Mouse (Mus musculus): ENCODE data around the gene Rere. TPM values are rescaled to one million over a fixed set of nuclear protein-coding genes. Genes with fewer than 3 reads are reported as not detected.
A peak's percentile ranks its signal among the peaks of the same experiment; 100 is the strongest.

Gene Rere
- total and polyA plus RNA-seq, 2 experiments from 2014 or later: 18.9 to 31.3 TPM

DNA sequence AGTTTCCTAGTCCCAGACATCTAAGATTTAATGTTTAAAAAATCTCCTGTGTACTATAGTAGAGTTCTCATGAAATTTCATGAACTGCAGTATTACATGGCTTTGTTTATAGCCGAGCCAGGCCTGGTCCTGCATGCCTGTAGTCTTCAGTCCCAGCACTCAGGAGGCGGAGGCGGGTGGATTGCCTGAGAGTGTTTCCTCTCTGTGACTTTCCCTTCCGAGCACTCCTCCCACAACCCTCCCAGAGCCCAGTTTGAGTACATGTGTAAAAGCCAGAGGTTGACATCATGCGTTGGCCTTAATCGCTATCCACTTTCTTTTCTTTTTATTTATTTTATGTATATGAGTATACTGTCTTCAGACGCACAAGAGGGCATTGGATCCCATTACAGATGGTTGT lies 250.4 kb downstream of the Rere start:
- H3K27me3 ChIP-seq (ENCODE audit: insufficient read depth, low read length): no peaks in the 10 kb centered on the region
- H3K4me2 ChIP-seq (ENCODE audit: low read depth): no peak overlapping the region
- DNase-seq (no peak), ATAC-seq (no peak)
- H3K27ac ChIP-seq (ENCODE audit: low read depth, low read length): no peak overlapping the region
- 76% methylated on average over 7 of the region's 7 CpGs for WGBS
- no peak overlapping the region for H3K9ac ChIP-seq
- H3K9me3 ChIP-seq (ENCODE audit: low read length): no peaks in the 10 kb centered on the region
- H3K4me1 ChIP-seq (ENCODE audit: insufficient read depth): no peaks in the 10 kb centered on the region
- TF ChIP-seq CTCF (IDR thresholded peaks at IDR 0.05; ENCODE audit: low read depth): no peak
- H3K36me3 ChIP-seq (ENCODE audit: insufficient read depth): peaks cover 24% of the 10 kb centered on the region
- H3K4me3 ChIP-seq (ENCODE audit: low read depth, low read length): no peak overlapping the region

DNA sequence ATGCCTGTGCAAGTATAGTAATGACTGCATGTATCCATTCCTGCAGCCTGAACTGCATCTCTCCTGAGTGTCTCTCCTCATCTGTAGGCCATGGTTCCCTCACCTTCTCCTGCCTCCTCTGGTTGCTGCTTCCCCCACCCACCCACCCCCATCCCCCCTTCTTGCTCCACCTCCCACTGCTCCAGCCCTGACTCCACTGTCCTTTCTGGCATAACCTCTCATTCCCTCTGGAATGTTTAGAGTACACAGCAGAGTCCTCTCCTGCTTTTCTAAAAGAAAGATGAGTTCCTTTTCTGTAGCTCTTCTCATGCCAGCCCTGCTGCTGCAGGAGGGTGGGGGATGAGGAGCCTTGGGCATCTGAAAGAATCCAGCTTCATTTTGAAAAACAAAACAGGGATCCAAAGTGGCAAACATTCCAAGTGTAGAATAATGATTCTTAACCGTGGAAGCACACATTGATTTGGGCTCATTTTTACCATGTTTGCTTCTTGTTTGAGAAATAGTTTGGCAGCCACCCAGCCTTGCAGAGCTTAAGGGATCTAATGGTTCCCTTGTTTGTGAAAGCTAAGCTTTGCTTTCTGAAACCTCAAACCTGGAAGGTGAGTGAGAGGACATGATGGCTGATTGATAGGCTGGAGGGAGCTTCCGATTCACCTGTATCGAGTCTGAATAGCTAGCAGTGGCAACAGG lies 255.5 kb downstream of the Rere start:
- H3K9me3 ChIP-seq (ENCODE audit: low read length): no peaks in the 10 kb centered on the region
- H3K4me3 ChIP-seq (ENCODE audit: low read depth, low read length): no peak overlapping the region
- H3K27me3 ChIP-seq (ENCODE audit: insufficient read depth, low read length): no peaks in the 10 kb centered on the region
- ATAC-seq (no peak), DNase-seq (peak; percentile 35)
- peaks cover 21% of the 10 kb centered on the region for H3K36me3 ChIP-seq (ENCODE audit: insufficient read depth)
- WGBS: 61% methylated on average over 3 of the region's 3 CpGs
- peaks cover 3% of the 10 kb centered on the region; the same call in 1 of the 2 replicates for H3K4me1 ChIP-seq (ENCODE audit: insufficient read depth)
- no peak overlapping the region for H3K9ac ChIP-seq
- H3K27ac ChIP-seq (ENCODE audit: low read depth, low read length): peak overlapping the region; percentile 21; the same call in 1 of the 2 replicates
- TF ChIP-seq CTCF (IDR thresholded peaks at IDR 0.05; ENCODE audit: low read depth): no peak
- no peak overlapping the region for H3K4me2 ChIP-seq (ENCODE audit: low read depth)

DNA sequence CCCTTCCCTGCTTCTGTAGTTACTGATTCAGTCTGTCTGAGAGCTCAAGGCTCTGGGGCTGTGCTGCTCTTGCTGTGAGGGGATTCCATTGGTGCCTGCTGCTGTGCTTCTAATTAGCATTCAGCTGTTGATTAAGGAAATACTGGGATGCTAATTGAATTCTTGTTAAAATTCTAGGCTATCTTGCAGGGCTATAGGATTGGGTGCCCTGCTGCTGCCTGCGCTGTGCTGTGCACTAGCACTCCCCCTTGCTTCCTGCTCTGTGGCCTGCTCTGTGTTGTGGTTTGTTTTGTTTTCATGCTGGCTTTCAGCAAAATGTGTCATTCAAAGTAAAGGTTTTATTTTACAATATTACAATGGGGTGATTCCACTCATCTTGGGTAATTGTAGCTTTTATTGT lies 258.4 kb downstream of the Rere start:
- peaks cover 3% of the 10 kb centered on the region; the same call in 1 of the 2 replicates for H3K4me1 ChIP-seq (ENCODE audit: insufficient read depth)
- ATAC-seq (peak; percentile 80), DNase-seq (peak; percentile 36)
- 22% methylated on average over 1 of the region's 1 CpGs for WGBS
- H3K4me2 ChIP-seq (ENCODE audit: low read depth): no peak overlapping the region
- no peak overlapping the region for H3K4me3 ChIP-seq (ENCODE audit: low read depth, low read length)
- no peaks in the 10 kb centered on the region for H3K27me3 ChIP-seq (ENCODE audit: insufficient read depth, low read length)
- 0 out of 2 replicates have a peak overlapping the region, but pooled peaks have one; percentile 21 for H3K27ac ChIP-seq (ENCODE audit: low read depth, low read length)
- H3K9ac ChIP-seq: no peak overlapping the region
- H3K9me3 ChIP-seq (ENCODE audit: low read length): no peaks in the 10 kb centered on the region
- no peak; the same call in 1 of the 2 replicates for TF ChIP-seq CTCF (IDR thresholded peaks at IDR 0.05; ENCODE audit: low read depth)
- peaks cover 19% of the 10 kb centered on the region for H3K36me3 ChIP-seq (ENCODE audit: insufficient read depth)

DNA sequence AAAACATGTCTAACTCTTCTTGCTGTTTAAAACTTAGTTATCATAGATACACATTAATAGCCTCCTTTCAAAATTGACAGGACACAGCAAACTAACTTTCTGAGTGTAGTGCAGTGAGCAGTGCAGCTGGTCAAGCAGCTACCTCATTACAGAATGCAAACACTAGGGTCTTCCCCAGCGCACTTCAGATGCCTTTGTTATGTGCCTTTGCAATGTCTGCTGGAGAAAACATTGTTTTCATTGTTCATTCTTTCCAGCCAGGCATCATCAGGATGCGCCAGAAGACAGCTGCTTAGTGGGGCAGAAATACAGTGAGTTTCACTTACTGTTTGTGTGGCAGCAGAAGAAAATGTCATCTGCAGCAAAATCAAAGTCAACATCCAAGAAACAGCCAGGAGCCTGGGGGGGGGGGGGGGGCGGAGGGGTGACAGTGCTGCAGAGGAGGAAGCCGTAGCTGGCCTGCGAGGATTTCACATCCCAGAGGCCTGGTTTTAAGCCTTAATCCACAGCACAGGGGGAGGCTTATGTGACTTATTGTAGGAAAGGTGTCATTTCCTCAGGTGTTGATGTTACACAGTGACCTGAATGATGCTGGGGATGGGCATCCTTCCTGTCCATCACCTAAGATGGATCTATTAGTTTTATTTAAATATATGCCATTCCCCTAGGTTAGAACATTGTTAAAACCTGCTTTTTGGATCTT lies 259.1 kb downstream of the Rere start:
- DNase-seq (no peak), ATAC-seq (no peak; the same call in 1 of the 2 replicates)
- no peaks in the 10 kb centered on the region for H3K9me3 ChIP-seq (ENCODE audit: low read length)
- no peak overlapping the region for H3K4me2 ChIP-seq (ENCODE audit: low read depth)
- no peak overlapping the region for H3K4me3 ChIP-seq (ENCODE audit: low read depth, low read length)
- TF ChIP-seq CTCF (IDR thresholded peaks at IDR 0.05; ENCODE audit: low read depth): no peak
- no peak overlapping the region for H3K27ac ChIP-seq (ENCODE audit: low read depth, low read length)
- peaks cover 13% of the 10 kb centered on the region for H3K36me3 ChIP-seq (ENCODE audit: insufficient read depth)
- peaks cover 3% of the 10 kb centered on the region; the same call in 1 of the 2 replicates for H3K4me1 ChIP-seq (ENCODE audit: insufficient read depth)
- no peak overlapping the region for H3K9ac ChIP-seq
- no peaks in the 10 kb centered on the region for H3K27me3 ChIP-seq (ENCODE audit: insufficient read depth, low read length)
- 26% methylated on average over 5 of the region's 5 CpGs for WGBS

- H3K36me3 ChIP-seq (ENCODE audit: insufficient read depth): peaks cover 4% of the 10 kb centered on the region; the same call in 1 of the 2 replicates
- no peaks in the 10 kb centered on the region for H3K27me3 ChIP-seq (ENCODE audit: insufficient read depth, low read length)
- DNase-seq (no peak), ATAC-seq (no peak)
- H3K4me2 ChIP-seq (ENCODE audit: low read depth): no peak overlapping the region
- 81% methylated on average over 7 of the region's 7 CpGs for WGBS
- peaks cover 3% of the 10 kb centered on the region; the same call in 1 of the 2 replicates for H3K4me1 ChIP-seq (ENCODE audit: insufficient read depth)
- no peak overlapping the region for H3K27ac ChIP-seq (ENCODE audit: low read depth, low read length)
- H3K9me3 ChIP-seq (ENCODE audit: low read length): no peaks in the 10 kb centered on the region
- TF ChIP-seq CTCF (IDR thresholded peaks at IDR 0.05; ENCODE audit: low read depth): no peak
- no peak overlapping the region for H3K9ac ChIP-seq
- no peak overlapping the region for H3K4me3 ChIP-seq (ENCODE audit: low read depth, low read length)
Observed at GRCm38 (mm10) chr4:150544231-150544630, 262.8 kb downstream of the Rere start.

DNA sequence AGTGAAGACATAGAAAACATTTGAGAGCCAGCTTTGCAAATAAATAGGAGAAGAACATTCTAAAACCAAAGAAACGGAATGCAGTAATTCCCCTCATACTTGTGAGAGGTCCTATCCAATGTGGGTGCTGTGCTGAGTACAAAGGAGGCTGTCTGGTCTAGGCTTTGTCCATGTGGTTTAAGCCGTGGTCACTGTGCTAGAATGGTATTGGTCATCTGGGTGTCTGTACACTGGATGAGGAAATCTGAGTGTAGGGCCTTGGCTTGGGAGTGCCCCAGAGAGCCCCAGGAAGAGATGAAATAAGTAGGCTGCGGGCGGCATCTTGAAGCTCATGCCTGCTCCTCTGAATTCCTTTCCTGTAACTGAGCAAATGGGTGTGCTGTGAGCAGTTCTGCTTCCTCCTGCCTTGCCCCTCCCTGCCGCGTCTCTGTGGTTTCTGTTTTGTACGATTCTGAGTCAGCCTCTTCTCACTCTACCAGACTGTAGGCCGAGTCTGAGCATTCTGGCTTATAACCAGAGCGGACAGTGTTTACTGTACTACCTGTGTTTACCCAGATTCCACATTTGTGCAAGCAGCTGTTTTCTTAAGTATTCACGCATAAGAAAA lies 263.3 kb downstream of the Rere start:
- Histone ChIP-seq H3K27ac (ENCODE audit: low read depth, low read length) (no peak overlapping the region), H3K27me3 (ENCODE audit: insufficient read depth, low read length) (no peaks in the 10 kb centered on the region), H3K4me1 (ENCODE audit: insufficient read depth) (peaks cover 3% of the 10 kb centered on the region; the same call in 1 of the 2 replicates), H3K9me3 (ENCODE audit: low read length) (no peaks in the 10 kb centered on the region), H3K4me3 (ENCODE audit: low read depth, low read length) (no peak overlapping the region), H3K4me2 (ENCODE audit: low read depth) (no peak overlapping the region), H3K9ac (no peak overlapping the region), H3K36me3 (ENCODE audit: insufficient read depth) (0 out of 2 replicates have a peak, but pooled peaks cover 4% of the 10 kb centered on the region)
- no peak for TF ChIP-seq CTCF (IDR thresholded peaks at IDR 0.05; ENCODE audit: low read depth)
- DNase-seq: no peak
- WGBS: 75% methylated on average over 10 of the region's 10 CpGs
- ATAC-seq: no peak
